ENCODE assay signal across 8 mouse cellular contexts in genomic region chr5:118781598-118781997, GRCm38 (mm10).
DNase-seq lines count a peak whose midpoint lies in the region; ATAC-seq and TF ChIP-seq lines count a peak whose summit lies in the region.

No protein-coding gene starts in this region.

- H3K4me3 ChIP-seq in C2C12 (ENCODE audit: insufficient read depth, poor library complexity, severe bottlenecking): no peak overlapping the region
- no peak overlapping the region for H3K4me3 ChIP-seq in cortical plate, adult 2 months (ENCODE audit: insufficient read depth, low read length)
- no peak overlapping the region for H3K4me3 ChIP-seq in lung, postnatal 0 days (ENCODE audit: low read depth, low read length)

- H3K9me3 ChIP-seq in lung, postnatal 0 days (ENCODE audit: low read length): no peaks in the 10 kb centered on the region

- TF ChIP-seq POLR2A in cortical plate, adult 2 months (IDR thresholded peaks at IDR 0.05; ENCODE audit: extremely low read depth, insufficient read depth, low read length): no peak

- H3K4me1 ChIP-seq in cortical plate, adult 2 months (ENCODE audit: control insufficient read depth, insufficient read depth, low read length): no peaks in the 10 kb centered on the region
- no peaks in the 10 kb centered on the region for H3K4me1 ChIP-seq in lung, postnatal 0 days (ENCODE audit: insufficient read depth, low read depth, low read length)

- H3K4me2 ChIP-seq in lung, postnatal 0 days (replicated peaks; ENCODE audit: low read depth, low read length): no peak overlapping the region

- no peaks in the 10 kb centered on the region for H3K79me2 ChIP-seq in C2C12 (ENCODE audit: control insufficient read depth, insufficient read depth)

- ATAC-seq in granulocyte monocyte progenitor cell, adult 5-6 weeks (replicated peaks; ENCODE audit: poor library complexity, severe bottlenecking): peak; percentile 79
- no peak for ATAC-seq in lung, postnatal 0 days

- TF ChIP-seq CTCF in C2C12 (IDR thresholded peaks at IDR 0.05; ENCODE audit: control insufficient read depth, insufficient read depth, insufficient read length): peak; percentile 97
- peak; percentile 96 for TF ChIP-seq CTCF in cortical plate, adult 2 months (IDR thresholded peaks at IDR 0.05; ENCODE audit: extremely low read depth, insufficient read depth, low read length)
- peak; percentile 100 for TF ChIP-seq CTCF in lung, postnatal 0 days (IDR thresholded peaks at IDR 0.05)

- DNase-seq in adipocyte (ENCODE audit: low spot score): peak; percentile 51
- peak; percentile 82 for DNase-seq in kidney, postnatal 10 days
- peak; percentile 49 for DNase-seq in lung, postnatal 0 days (ENCODE audit: low spot score)
- peak; percentile 46 for DNase-seq in retina, postnatal 7 days (ENCODE audit: low read depth, low spot score)
- peak; percentile 68 to 79 for DNase-seq in urinary bladder, postnatal 36 days (ENCODE audit: low spot score in 2 of 2)

- H3K79me3 ChIP-seq in C2C12 (ENCODE audit: low read depth): no peaks in the 10 kb centered on the region

- H3K9ac ChIP-seq in lung, postnatal 0 days (replicated peaks; ENCODE audit: low read depth): no peak overlapping the region

- no peaks in the 10 kb centered on the region for H3K36me3 ChIP-seq in C2C12 (ENCODE audit: control insufficient read depth, insufficient read depth)
- no peaks in the 10 kb centered on the region for H3K36me3 ChIP-seq in lung, postnatal 0 days (ENCODE audit: insufficient read depth, low read length)

- WGBS in lung, postnatal 0 days: 8% methylated on average over 17 of the region's 17 CpGs

- H3K27ac ChIP-seq in cortical plate, adult 2 months (ENCODE audit: insufficient read depth, low read length): no peak overlapping the region
- H3K27ac ChIP-seq in lung, postnatal 0 days (ENCODE audit: low read length): no peak overlapping the region

- no peak for TF ChIP-seq EP300 in lung, postnatal 0 days (IDR thresholded peaks at IDR 0.05)

- no peaks in the 10 kb centered on the region for H3K27me3 ChIP-seq in C2C12 (ENCODE audit: control insufficient read depth, insufficient read depth, insufficient read length)
- H3K27me3 ChIP-seq in lung, postnatal 0 days (replicated peaks; ENCODE audit: insufficient read depth, low read length): no peaks in the 10 kb centered on the region

- no peak overlapping the region for H3ac ChIP-seq in C2C12 (ENCODE audit: control insufficient read depth, insufficient read length, low read depth)

TF ChIP-seq in C2C12, 6 proteins besides CTCF, POLR2A, EP300 and RAD21:
- TF ChIP-seq MYOG (IDR thresholded peaks at IDR 0.05; ENCODE audit: control insufficient read depth, extremely low read depth, insufficient read length): no peak
- TF ChIP-seq USF1 (IDR thresholded peaks at IDR 0.05; ENCODE audit: low read depth): no peak
- no peak for TF ChIP-seq FOSL1 (IDR thresholded peaks at IDR 0.05; ENCODE audit: insufficient read depth, low read length, poor library complexity, severe bottlenecking)
- no peak for TF ChIP-seq MYOD1 (IDR thresholded peaks at IDR 0.05; ENCODE audit: control insufficient read depth, insufficient read length, low read depth)
- TF ChIP-seq MAX (IDR thresholded peaks at IDR 0.05): peak; percentile 24
